Mouse (Mus musculus): ENCODE data around the gene Meaf6.

GRCm38 (mm10) chr4:125115081-125115480, 30.1 kb downstream of the Meaf6 start:
- TF ChIP-seq POLR2A (IDR thresholded peaks at IDR 0.05; ENCODE audit: insufficient read depth, low read depth, low read length), result no peak
- TF ChIP-seq CTCF (IDR thresholded peaks at IDR 0.05), result no peak
- TF ChIP-seq EP300 (IDR thresholded peaks at IDR 0.05; ENCODE audit: insufficient read depth, low read depth, low read length), result no peak

Data from heart, adult 2 months (tissue).